Mouse (Mus musculus) neural tube, embryonic 12.5 days (tissue): ENCODE measurements at regions not wholly inside any gene's neighbourhood (a gene's known extent, or its start where the extent isn't known, plus 50 kb on each side); places are given as distances from the start of the nearest gene placed in this dataset.
"Not testable (repeated sequence)": the region's sequence is repeated elsewhere in the genome, so short reads cannot be mapped to it uniquely, and the experiment has no call there.

Experiments used
- ATAC-seq: fragments of 200-750 bp; cut with Nextera tagmentation; 2 replicates; pipeline ENCODE4 v1.8.0; 2017; ENCODE audit warnings: low read depth, mild to moderate bottlenecking, moderate TSS enrichment, moderate library complexity; ENCODE audit not compliant: low FRiP score
- H3K27ac ChIP-seq: fragments of 300-500 bp; sonication (generic); 2 replicates; pipeline ENCODE4 v1.5.1; 2016
- H3K27me3 ChIP-seq: fragments of 300-500 bp; sonication (generic); replicated peaks from 2 replicates; pipeline ENCODE4 v1.6.1; 2016; ENCODE audit warnings: mild to moderate bottlenecking
- H3K36me3 ChIP-seq: fragments of 300-500 bp; sonication (generic); 2 replicates; pipeline ENCODE4 v1.6.1; 2016; ENCODE audit warnings: mild to moderate bottlenecking
- H3K4me1 ChIP-seq: fragments of 300-500 bp; sonication (generic); 2 replicates; pipeline ENCODE4 v1.6.1; 2016
- H3K4me2 ChIP-seq: fragments of 300-500 bp; sonication (generic); replicated peaks from 2 replicates; pipeline ENCODE4 v1.6.1; 2016; ENCODE audit warnings: mild to moderate bottlenecking
- H3K4me3 ChIP-seq: fragments of 300-500 bp; sonication (generic); 2 replicates; pipeline ENCODE4 v1.5.1; 2016
- H3K9ac ChIP-seq: fragments of 300-500 bp; sonication (generic); 2 replicates; pipeline ENCODE4 v1.6.1; 2016; ENCODE audit warnings: mild to moderate bottlenecking
- H3K9me3 ChIP-seq: fragments of 300-500 bp; sonication (generic); 2 replicates; pipeline ENCODE4 v1.6.1; 2016; ENCODE audit warnings: mild to moderate bottlenecking
- WGBS: fragments of 180-500 bp; shearing (Covaris S2); methylation state at CpG from one replicate; pipeline ENCODE4 v1.1.7; 2016; 5-methylcytosine and 5-hydroxymethylcytosine counted together

DNA sequence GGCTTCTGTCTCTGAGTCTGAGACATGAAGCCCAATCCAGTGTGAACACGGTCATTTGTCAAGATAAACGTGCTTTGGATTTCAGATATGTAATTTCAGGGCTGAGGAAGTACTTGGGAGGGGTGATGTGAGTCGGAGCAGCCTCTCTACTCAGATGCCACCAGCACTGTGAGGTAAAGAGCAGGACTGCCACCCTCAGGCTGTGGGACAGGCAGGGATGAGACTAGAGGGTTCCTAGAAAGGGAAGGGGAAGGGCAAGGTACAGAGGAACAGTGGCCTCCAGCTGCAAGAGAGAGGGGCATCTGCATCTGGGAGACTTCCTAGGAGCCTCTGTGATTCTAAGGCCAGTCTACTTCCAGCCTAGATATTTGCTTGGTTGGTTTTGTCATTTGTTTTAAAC lies 78.7 kb upstream of the Csrp2 start:
- Histone ChIP-seq H3K9ac (no peak overlapping the region), H3K27ac (no peak overlapping the region), H3K9me3 (no peaks in the 10 kb centered on the region), H3K4me1 (no peaks in the 10 kb centered on the region), H3K4me3 (no peak overlapping the region), H3K36me3 (no peaks in the 10 kb centered on the region), H3K27me3 (no peaks in the 10 kb centered on the region), H3K4me2 (no peak overlapping the region)
- WGBS: 71% methylated on average over 3 of the region's 3 CpGs
- ATAC-seq: no peak

- 73% methylated on average over 3 of the region's 3 CpGs for WGBS
- H3K9me3 ChIP-seq: no peaks in the 10 kb centered on the region
- no peak overlapping the region for H3K4me3 ChIP-seq
- H3K9ac ChIP-seq: no peak overlapping the region
- H3K36me3 ChIP-seq: no peaks in the 10 kb centered on the region
- H3K4me2 ChIP-seq: no peak overlapping the region
- H3K27me3 ChIP-seq: no peaks in the 10 kb centered on the region
- no peak for ATAC-seq
- no peaks in the 10 kb centered on the region for H3K4me1 ChIP-seq
- H3K27ac ChIP-seq: no peak overlapping the region
Observed at GRCm38 (mm10) chr10:110841670-110842069, 77.9 kb upstream of the Csrp2 start.

DNA sequence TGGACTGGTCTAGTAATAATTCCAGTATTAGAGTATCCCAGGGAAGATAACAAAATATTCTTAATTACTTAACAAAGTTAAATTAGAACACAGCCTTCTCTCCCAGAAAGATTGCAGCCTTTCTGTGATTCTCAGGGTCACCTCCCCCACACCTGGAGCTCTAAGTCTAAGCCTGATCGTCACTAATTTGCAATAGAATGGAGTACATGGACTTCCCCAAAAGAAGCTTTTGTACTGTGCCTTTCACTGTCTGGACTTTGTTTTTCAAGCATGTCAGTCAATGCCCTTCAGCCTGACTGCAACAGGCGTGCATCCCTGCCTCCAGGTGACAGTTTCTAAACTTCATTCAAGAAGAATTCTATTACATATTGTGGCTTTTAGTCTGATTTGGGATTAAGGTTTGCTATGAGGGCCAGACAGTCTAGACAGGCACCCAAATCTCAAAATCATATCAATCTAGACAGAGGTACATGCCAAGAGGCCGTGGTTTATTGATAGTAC lies 64.9 kb upstream of the Csrp2 start:
- ATAC-seq, H3K4me2 ChIP-seq, H3K9ac ChIP-seq, H3K9me3 ChIP-seq, H3K4me1 ChIP-seq, H3K4me3 ChIP-seq, H3K27ac ChIP-seq, H3K27me3 ChIP-seq, H3K36me3 ChIP-seq: not testable (repeated sequence)
- 66% methylated on average over 3 of the region's 3 CpGs for WGBS

DNA sequence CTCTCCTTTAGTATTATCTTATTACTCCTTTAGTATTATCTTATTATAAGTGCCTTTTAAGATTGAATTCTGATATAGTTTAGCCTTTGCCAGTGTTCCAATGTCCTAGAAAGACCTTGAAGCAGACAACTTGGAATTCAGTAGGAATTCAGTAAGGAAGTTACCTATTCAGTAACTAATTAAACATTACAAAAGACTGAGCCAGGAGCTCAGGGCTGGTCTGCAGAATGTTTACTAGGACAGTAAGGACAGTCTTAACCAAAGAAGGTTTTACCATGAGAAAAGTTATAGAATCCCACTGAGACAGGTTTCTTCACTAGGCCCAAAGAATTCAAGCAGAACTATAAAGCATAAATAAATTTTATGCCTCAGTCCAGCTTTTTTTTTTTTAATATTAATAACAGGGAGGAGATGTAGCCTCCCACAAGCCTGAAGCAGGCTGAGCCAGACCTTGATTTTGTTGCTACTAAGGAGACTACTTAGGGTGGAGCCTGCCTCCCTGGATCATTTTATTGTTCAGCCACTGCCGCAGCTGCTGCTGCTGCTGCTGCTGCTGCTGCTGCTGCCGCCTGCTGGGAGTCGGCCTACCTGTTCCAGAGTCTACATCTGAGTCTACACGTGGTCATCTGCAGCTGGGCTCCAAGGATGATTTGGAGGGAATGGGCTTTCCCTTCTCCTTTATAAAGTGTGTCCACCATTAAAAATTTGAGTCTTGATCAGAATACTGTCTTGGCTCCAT lies 63.8 kb upstream of the Csrp2 start:
- not testable (repeated sequence) for H3K27me3 ChIP-seq, H3K4me1 ChIP-seq, H3K9ac ChIP-seq, H3K4me2 ChIP-seq, ATAC-seq, H3K27ac ChIP-seq, H3K9me3 ChIP-seq, H3K4me3 ChIP-seq, H3K36me3 ChIP-seq
- WGBS: 25% methylated on average over 4 of the region's 4 CpGs

DNA sequence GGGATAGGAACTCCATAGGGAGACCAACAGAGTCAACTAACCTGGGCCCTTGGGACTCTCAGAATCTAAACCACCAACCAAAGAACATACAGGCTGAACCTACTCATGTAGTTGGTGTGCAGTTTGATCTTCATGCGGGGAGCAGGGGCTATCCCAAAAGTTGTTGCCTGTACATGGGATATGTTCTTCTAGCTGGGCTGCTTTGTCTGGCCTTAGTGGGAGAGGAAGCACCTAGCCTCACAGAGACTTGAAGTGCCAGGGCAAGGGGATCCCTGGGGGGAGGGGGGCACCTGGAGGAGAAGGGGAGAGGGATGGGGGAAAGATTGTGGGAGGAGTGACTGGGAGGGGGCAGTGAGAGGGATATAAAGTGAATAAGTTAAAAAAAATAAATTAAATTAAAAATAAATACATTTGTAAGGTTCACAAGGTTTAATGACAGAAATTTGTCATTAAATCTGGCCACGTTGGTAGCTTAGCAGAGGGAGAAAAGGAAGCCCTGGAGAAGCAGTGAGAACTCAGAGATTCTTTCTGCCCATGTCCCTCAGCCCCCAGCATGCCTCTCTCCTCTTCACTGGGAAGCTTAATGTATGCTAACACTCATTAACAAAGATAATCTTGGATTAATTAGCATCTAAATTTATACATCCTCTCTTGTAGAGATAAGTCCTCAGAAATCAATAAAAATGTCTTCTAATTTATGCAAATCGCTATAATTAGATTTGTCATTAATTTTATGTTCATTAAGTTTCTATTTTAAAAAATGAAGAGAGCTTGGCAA lies 62.1 kb upstream of the Csrp2 start:
- H3K4me3 ChIP-seq: no peak overlapping the region
- no peaks in the 10 kb centered on the region for H3K9me3 ChIP-seq
- no peak overlapping the region for H3K27ac ChIP-seq
- WGBS: 72% methylated on average over 3 of the region's 3 CpGs
- H3K4me1 ChIP-seq: no peaks in the 10 kb centered on the region
- H3K9ac ChIP-seq: no peak overlapping the region
- peak; percentile 75 for ATAC-seq
- no peak overlapping the region for H3K4me2 ChIP-seq
- H3K36me3 ChIP-seq: no peaks in the 10 kb centered on the region
- H3K27me3 ChIP-seq: no peaks in the 10 kb centered on the region

DNA sequence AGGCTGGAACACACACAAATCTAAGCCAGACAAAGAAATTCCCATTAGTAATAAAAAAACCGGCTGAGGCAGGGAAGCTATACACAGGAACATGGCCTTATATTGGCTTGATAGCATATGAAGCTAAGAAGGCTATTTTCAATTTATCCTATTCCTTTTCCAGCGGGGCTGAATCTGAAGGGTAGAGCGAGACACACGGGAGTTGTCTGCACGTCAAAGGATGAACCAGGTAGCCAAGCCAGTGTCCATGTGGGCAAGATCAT lies 61.6 kb upstream of the Csrp2 start:
- peak; percentile 77 for ATAC-seq
- Histone ChIP-seq H3K4me2 (no peak overlapping the region), H3K4me1 (no peaks in the 10 kb centered on the region), H3K9me3 (no peaks in the 10 kb centered on the region), H3K27ac (no peak overlapping the region), H3K4me3 (no peak overlapping the region), H3K9ac (no peak overlapping the region), H3K36me3 (no peaks in the 10 kb centered on the region), H3K27me3 (no peaks in the 10 kb centered on the region)
- 71% methylated on average over 5 of the region's 5 CpGs for WGBS

- Histone ChIP-seq H3K27ac (no peak overlapping the region), H3K4me1 (no peaks in the 10 kb centered on the region), H3K9ac (no peak overlapping the region), H3K9me3 (no peaks in the 10 kb centered on the region), H3K36me3 (no peaks in the 10 kb centered on the region), H3K4me3 (no peak overlapping the region), H3K27me3 (no peaks in the 10 kb centered on the region), H3K4me2 (no peak overlapping the region)
- peak; percentile 61 for ATAC-seq
- WGBS: 64% methylated on average over 4 of the region's 4 CpGs
Observed at GRCm38 (mm10) chr10:110858407-110858920, 61.1 kb upstream of the Csrp2 start.

- Histone ChIP-seq H3K27me3 (no peaks in the 10 kb centered on the region), H3K9me3 (no peaks in the 10 kb centered on the region), H3K27ac (no peak overlapping the region), H3K4me3 (no peak overlapping the region), H3K9ac (no peak overlapping the region), H3K4me1 (no peaks in the 10 kb centered on the region), H3K36me3 (no peaks in the 10 kb centered on the region), H3K4me2 (no peak overlapping the region)
- 89% methylated on average over 1 of the region's 1 CpGs for WGBS
- ATAC-seq: no peak
Observed at GRCm38 (mm10) chr10:110859307-110859706, 60.3 kb upstream of the Csrp2 start.
